Mouse (Mus musculus) stomach, embryonic 16.5 days (tissue): ENCODE results near the gene Tlr8. TPM values are rescaled to one million over a fixed set of nuclear protein-coding genes. Genes with fewer than 3 reads are reported as not detected.

ENCODE experiments used
- ATAC-seq: fragments of 200-750 bp; cut with Nextera tagmentation; 2 replicates; pipeline ENCODE4 v1.8.0; 2017; ENCODE audit warnings: moderate number of reproducible peaks, moderate TSS enrichment; ENCODE audit not compliant: insufficient read depth, low FRiP score
- H3K27ac ChIP-seq: fragments of 300-500 bp; sonication (generic); 2 replicates; pipeline ENCODE4 v1.5.1; 2014; ENCODE audit warnings: low read length
- H3K27me3 ChIP-seq: fragments of 300-500 bp; sonication (generic); 2 replicates; pipeline ENCODE4 v1.6.1; 2014; ENCODE audit warnings: low read length, control low read depth, mixed read lengths; ENCODE audit not compliant: control insufficient read depth, insufficient read depth
- H3K36me3 ChIP-seq: fragments of 300-500 bp; sonication (generic); 2 replicates; pipeline ENCODE4 v1.6.1; 2014; ENCODE audit warnings: low read length; ENCODE audit not compliant: control insufficient read depth, insufficient read depth
- H3K4me1 ChIP-seq: fragments of 300-500 bp; sonication (generic); 2 replicates; pipeline ENCODE4 v1.6.1; 2014; ENCODE audit warnings: low read length, control low read depth, mixed read lengths; ENCODE audit not compliant: control insufficient read depth, insufficient read depth
- H3K4me2 ChIP-seq: fragments of 300-500 bp; sonication (generic); 2 replicates; pipeline ENCODE4 v1.6.1; 2014; ENCODE audit warnings: low read depth, low read length, mixed read lengths
- H3K4me3 ChIP-seq: fragments of 300-500 bp; sonication (generic); replicated peaks from 2 replicates; pipeline ENCODE4 v1.5.1; 2014; ENCODE audit warnings: mild to moderate bottlenecking, low read length
- H3K9ac ChIP-seq: fragments of 300-500 bp; sonication (generic); 2 replicates; pipeline ENCODE4 v1.6.1; 2014; ENCODE audit warnings: low read length
- H3K9me3 ChIP-seq: fragments of 300-500 bp; sonication (generic); replicated peaks from 2 replicates; pipeline ENCODE4 v1.6.1; 2016; ENCODE audit warnings: low read length, control low read depth; ENCODE audit not compliant: control insufficient read depth
- WGBS: fragments of 180-500 bp; shearing (Covaris S2); extraction: QIAGEN DNeasy Blood & Tissue Kit; methylation state at CpG from one replicate; pipeline ENCODE4 v1.1.7; 2014; 5-methylcytosine and 5-hydroxymethylcytosine counted together
- polyA plus RNA-seq: library from polyadenylated mRNA; unstranded; fragments of >200 nt; fragmentation: Nextera tagmentation; extraction: Ambion mirVana; gene quantifications from 2 replicates; pipeline ENCODE4 v1.2.1, GENCODE M21; 2015

Gene Tlr8
- polyA plus RNA-seq, 1 experiment from 2014 or later: 0.93 TPM

DNA sequence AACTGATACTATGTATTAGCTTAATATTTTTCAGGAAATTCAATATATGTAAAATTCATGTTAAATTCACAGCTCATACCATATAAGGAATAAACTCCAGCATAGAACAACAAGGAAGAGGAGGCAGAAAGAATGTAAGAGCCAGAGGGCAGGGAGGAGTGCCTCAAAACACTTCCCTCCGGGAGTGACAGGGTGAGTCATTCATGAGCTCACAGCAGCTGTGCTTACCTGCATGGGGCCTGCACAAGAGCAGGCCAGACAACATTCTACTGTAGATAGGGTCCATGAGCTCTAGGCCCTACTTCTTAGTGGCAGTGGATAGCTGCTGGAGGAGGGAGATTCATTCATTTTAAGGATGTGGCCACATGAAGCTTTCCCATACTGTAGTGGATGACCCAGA, 34.3 kb downstream of the Tlr8 start:
- Histone ChIP-seq H3K27me3 (peaks cover 4% of the 10 kb centered on the region; the same call in 1 of the 2 replicates), H3K4me3 (no peak overlapping the region), H3K9me3 (no peaks in the 10 kb centered on the region), H3K4me1 (no peaks in the 10 kb centered on the region; the same call in 1 of the 2 replicates), H3K9ac (no peak overlapping the region), H3K27ac (peak overlapping the region; percentile 72), H3K36me3 (no peaks in the 10 kb centered on the region), H3K4me2 (no peak overlapping the region)
- WGBS: 41% methylated on average over 1 of the region's 1 CpGs
- ATAC-seq: no peak

DNA sequence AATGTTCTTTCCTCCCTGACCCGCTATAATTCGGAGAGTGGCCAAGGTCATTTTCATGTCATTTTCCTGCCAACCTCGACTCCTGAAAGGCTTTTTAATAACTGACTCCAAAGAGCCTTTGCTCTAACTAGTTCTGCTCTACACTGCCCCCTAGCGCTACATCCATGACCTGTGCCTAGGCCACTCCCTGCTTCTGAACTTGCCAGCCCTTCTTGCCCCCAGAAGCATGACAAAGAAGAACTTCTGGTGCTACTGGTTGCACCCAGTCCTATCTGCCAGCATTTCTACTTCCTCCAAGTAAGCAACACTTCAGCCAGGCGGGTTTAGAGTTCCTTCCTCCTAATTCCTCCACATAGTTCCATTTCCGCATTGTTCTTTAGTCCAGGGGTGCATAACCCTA, 34.9 kb downstream of the Tlr8 start:
- no peak overlapping the region for H3K4me3 ChIP-seq
- no peak overlapping the region for H3K9ac ChIP-seq
- no peaks in the 10 kb centered on the region; the same call in 1 of the 2 replicates for H3K27me3 ChIP-seq
- ATAC-seq: no peak
- no peaks in the 10 kb centered on the region for H3K36me3 ChIP-seq
- H3K27ac ChIP-seq: peak overlapping the region; percentile 72
- H3K4me1 ChIP-seq: no peaks in the 10 kb centered on the region; the same call in 1 of the 2 replicates
- H3K9me3 ChIP-seq: no peaks in the 10 kb centered on the region
- no peak overlapping the region for H3K4me2 ChIP-seq
- 41% methylated on average over 6 of the region's 6 CpGs for WGBS

DNA sequence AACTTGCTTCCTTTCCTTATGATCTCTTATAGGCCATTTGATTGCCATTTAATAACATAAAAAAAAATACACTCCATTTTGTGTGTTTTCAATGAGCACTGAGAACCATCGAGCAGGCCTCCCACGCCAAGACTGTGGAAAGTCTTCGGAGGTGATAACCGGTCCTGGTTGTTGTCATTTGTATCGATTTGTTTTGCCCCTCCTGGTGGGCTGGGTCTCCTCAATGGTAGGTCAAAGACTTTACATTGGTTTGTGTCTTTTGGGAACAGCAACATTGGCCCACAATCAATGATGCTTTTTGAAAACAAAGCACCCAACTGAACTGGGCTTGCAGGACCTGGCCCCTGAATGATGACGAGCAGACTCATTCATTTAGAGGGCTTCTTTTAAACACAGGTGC, 36.4 kb downstream of the Tlr8 start:
- H3K36me3 ChIP-seq: no peaks in the 10 kb centered on the region
- ATAC-seq: no peak
- H3K4me1 ChIP-seq: no peaks in the 10 kb centered on the region

DNA sequence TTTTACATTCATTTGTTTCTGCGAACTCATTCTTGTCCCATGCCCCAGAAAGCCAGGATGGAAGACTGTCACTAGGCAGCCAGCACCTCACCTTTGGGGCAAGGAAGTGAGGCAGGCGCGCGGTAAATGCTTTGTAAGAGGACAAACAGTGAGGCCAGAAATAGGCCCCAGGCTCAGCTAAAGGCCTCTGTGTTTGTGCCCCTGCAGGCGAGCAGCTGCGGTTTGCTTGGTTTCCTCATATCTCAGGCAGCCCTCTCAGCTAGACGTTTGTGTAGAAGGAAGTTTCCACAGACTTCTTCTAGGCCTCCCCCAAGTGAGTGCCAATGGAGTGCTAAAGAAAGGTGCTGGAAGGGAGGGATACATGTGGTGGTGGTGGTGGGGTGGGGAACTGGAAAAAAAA, 37.0 kb downstream of the Tlr8 start:
- no peaks in the 10 kb centered on the region for H3K36me3 ChIP-seq
- H3K27ac ChIP-seq: peak overlapping the region; percentile 5; the same call in 1 of the 2 replicates
- H3K9ac ChIP-seq: no peak overlapping the region
- H3K4me2 ChIP-seq: no peak overlapping the region
- no peaks in the 10 kb centered on the region for H3K27me3 ChIP-seq
- no peaks in the 10 kb centered on the region for H3K4me1 ChIP-seq
- whole genome bisulfite sequencing: 67% methylated on average over 7 of the region's 7 CpGs
- H3K9me3 ChIP-seq: no peaks in the 10 kb centered on the region
- H3K4me3 ChIP-seq: no peak overlapping the region
- ATAC-seq: no peak; the same call in 1 of the 2 replicates

More for the DNA sequence above, 36.4 kb downstream of the Tlr8 start:
- Histone ChIP-seq H3K9me3 (no peaks in the 10 kb centered on the region), H3K4me3 (no peak overlapping the region), H3K4me2 (no peak overlapping the region), H3K27me3 (no peaks in the 10 kb centered on the region), H3K9ac (no peak overlapping the region), H3K27ac (0 out of 2 replicates have a peak overlapping the region, but pooled peaks have one; percentile 5)
- WGBS: 91% methylated on average over 6 of the region's 6 CpGs

DNA sequence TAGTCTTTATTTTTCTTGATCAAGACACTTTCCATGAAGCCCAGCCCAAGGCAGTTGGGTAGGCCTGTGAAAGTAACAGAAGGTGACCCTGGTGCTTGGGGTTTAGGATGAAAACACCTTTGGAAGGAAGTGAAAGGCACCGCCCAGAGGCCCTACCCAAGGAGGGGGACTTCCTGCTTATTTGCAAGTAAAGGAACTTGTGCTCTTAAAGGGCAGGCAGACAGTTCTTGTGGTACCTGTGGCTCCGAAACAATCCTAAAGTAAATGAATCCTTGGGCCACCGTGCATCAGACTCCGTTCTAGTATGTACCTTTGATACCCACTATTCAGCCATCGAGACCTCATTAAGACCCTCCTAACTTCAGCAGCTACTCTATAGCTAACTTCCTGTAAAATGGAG, 37.6 kb downstream of the Tlr8 start:
- ATAC-seq: no peak
- no peak overlapping the region for H3K4me3 ChIP-seq

DNA sequence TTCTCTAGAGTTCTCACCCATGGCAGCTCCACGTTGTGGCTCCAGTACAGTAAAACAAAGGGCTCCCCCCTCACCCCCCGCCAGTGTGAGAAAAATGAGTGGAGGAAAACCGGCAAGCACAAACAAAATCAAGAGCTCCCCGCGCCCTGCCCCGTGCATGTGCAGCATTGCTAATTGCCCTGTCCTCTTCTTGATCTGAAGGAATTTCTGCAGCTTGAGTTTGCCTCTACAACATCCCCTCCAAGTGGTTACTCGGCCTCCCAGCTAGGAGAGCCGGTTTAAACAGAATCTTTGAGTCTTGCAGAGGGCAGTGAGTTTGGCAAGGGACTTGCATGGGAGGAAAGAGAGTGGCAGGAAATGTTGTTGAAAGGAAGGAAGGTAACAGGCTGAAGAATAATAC, 51.4 kb downstream of the Tlr8 start:
- Histone ChIP-seq H3K9ac (no peak overlapping the region), H3K4me2 (no peak overlapping the region), H3K4me1 (0 out of 2 replicates have a peak, but pooled peaks cover 6% of the 10 kb centered on the region), H3K9me3 (no peaks in the 10 kb centered on the region), H3K27ac (peak overlapping the region; percentile 75), H3K36me3 (no peaks in the 10 kb centered on the region), H3K27me3 (0 out of 2 replicates have a peak, but pooled peaks cover 4% of the 10 kb centered on the region), H3K4me3 (no peak overlapping the region)
- 21% methylated on average over 8 of the region's 8 CpGs for WGBS
- ATAC-seq: peak; percentile 39; the same call in 1 of the 2 replicates

More for the DNA sequence above, 37.6 kb downstream of the Tlr8 start:
- H3K9me3 ChIP-seq: no peaks in the 10 kb centered on the region
- WGBS: 88% methylated on average over 5 of the region's 5 CpGs
- H3K27me3 ChIP-seq: no peaks in the 10 kb centered on the region
- H3K4me2 ChIP-seq: no peak overlapping the region
- H3K9ac ChIP-seq: no peak overlapping the region
- H3K4me1 ChIP-seq: no peaks in the 10 kb centered on the region
- no peaks in the 10 kb centered on the region for H3K36me3 ChIP-seq
- H3K27ac ChIP-seq: no peak overlapping the region; the same call in 1 of the 2 replicates

DNA sequence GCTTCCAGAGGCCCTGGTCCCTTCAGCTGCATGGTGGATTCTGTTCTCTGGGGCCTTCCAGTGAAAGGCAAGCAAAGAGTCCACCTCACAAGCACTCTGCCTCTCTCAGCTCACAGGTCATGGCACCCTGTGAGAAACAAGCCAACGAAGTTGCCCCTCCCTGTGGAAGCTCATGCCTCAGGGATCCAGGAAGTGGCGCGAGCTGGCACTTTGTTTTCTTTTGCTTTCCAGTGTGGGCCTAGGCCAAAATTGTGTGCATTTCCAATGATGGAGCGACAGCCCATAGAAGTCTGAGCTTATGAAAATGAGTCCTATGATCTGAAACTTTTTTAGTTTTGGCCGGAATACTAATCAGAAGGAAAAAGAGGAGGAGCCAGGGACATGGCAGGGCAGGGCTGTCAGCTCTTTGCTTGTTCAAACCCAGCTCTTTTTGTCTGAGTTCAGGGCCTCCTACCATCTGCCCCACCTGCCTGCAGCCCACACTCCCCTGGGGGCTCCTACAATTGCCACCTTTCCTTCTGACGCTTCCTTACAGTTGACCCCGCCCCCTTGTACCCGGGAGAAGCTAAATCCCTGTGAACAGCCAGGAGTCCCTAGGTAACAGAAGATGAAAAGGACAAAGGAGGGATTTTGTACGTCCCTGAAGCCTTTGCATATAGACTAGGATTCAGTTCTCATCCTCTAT, 52.1 kb downstream of the Tlr8 start:
- no peaks in the 10 kb centered on the region for H3K36me3 ChIP-seq
- H3K9ac ChIP-seq: no peak overlapping the region; the same call in 1 of the 2 replicates
- ATAC-seq: no peak
- 0 out of 2 replicates have a peak, but pooled peaks cover 4% of the 10 kb centered on the region for H3K27me3 ChIP-seq
- H3K4me3 ChIP-seq: no peak overlapping the region
- H3K9me3 ChIP-seq: no peaks in the 10 kb centered on the region
- peak overlapping the region; percentile 75 for H3K27ac ChIP-seq
- 41% methylated on average over 9 of the region's 9 CpGs for WGBS
- H3K4me2 ChIP-seq: 0 out of 2 replicates have a peak overlapping the region, but pooled peaks have one; percentile 19
- 0 out of 2 replicates have a peak, but pooled peaks cover 6% of the 10 kb centered on the region for H3K4me1 ChIP-seq

DNA sequence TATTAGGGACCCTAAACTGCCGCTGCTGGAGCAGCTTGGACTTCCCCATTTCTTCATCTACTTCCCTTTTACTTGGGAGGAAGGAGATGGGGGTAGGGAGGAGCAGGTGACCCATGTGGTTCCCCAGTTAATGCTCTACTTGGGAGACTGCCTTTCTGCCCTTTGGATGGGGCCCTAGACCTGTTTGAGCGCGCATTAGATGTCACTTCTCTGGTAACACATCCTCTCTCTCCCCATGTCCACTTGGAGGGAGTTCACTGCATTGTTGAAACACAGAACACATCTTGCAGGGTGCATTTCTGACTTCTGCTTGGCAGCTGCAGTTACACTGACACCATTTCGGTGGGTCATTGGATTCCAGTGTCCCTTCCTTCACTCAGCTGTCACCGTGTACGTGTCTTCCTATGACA, 53.8 kb downstream of the Tlr8 start:
- Histone ChIP-seq H3K27me3 (0 out of 2 replicates have a peak, but pooled peaks cover 4% of the 10 kb centered on the region), H3K36me3 (0 out of 2 replicates have a peak, but pooled peaks cover 4% of the 10 kb centered on the region), H3K9me3 (no peaks in the 10 kb centered on the region), H3K4me3 (0 out of 2 replicates have a peak overlapping the region, but pooled peaks have one; percentile 63), H3K4me1 (0 out of 2 replicates have a peak, but pooled peaks cover 6% of the 10 kb centered on the region), H3K4me2 (peak overlapping the region; percentile 50; the same call in 1 of the 2 replicates), H3K9ac (no peak overlapping the region; the same call in none of the 2 replicates), H3K27ac (peak overlapping the region; percentile 97)
- WGBS: 40% methylated on average over 6 of the region's 6 CpGs
- ATAC-seq: no peak

DNA sequence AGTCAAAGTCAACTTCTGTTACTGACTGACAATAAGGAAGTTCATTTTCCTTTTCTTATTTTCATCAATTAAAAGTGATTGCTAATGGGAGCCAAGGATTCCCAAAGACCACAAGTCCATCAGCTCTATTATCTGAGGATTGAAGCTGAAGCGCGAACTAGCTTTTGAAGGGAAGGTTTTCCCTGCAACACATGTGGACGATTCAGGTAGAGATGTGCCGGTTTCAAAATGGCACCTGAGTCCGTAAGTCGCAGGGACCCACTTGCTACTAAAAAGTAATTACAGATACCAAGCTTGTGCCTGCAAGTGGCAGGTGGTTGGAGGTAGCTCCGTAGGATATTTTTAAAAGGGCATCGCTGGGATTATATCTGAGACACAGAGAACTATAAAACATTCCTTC, 54.3 kb downstream of the Tlr8 start:
- H3K27me3 ChIP-seq: 0 out of 2 replicates have a peak, but pooled peaks cover 4% of the 10 kb centered on the region
- H3K9me3 ChIP-seq: no peaks in the 10 kb centered on the region
- 58% methylated on average over 8 of the region's 8 CpGs for WGBS
- peak overlapping the region; percentile 59 for H3K9ac ChIP-seq
- 0 out of 2 replicates have a peak, but pooled peaks cover 6% of the 10 kb centered on the region for H3K4me1 ChIP-seq
- H3K4me2 ChIP-seq: peak overlapping the region; percentile 50
- H3K36me3 ChIP-seq: 0 out of 2 replicates have a peak, but pooled peaks cover 4% of the 10 kb centered on the region
- peak overlapping the region; percentile 63 for H3K4me3 ChIP-seq
- no peak for ATAC-seq
- peak overlapping the region; percentile 97 for H3K27ac ChIP-seq
